Mouse (Mus musculus): Measurements from ENCODE around the gene D7Ertd443e.

GRCm38 (mm10) chr7:134265783-134266182, 119.7 kb downstream of the D7Ertd443e start:
- TF ChIP-seq CTCF (IDR thresholded peaks at IDR 0.05; ENCODE audit: low read depth, low read length), result no peak
- no peak for TF ChIP-seq POLR2AphosphoS5 (IDR thresholded peaks at IDR 0.05; ENCODE audit: insufficient replicate concordance, low read depth, low read length)
- no peak for TF ChIP-seq TAL1 (conservative IDR thresholded peaks at IDR 0.05; ENCODE audit: low read depth, low read length)
- TF ChIP-seq GATA1 (IDR thresholded peaks at IDR 0.05; ENCODE audit: borderline replicate concordance, low read length), result no peak
